Mouse (Mus musculus) gastrocnemius, adult 8-10 months (tissue): ENCODE data around the gene Hadha. TPM values are rescaled to one million over a fixed set of nuclear protein-coding genes. Genes with fewer than 3 reads are reported as not detected.

Experiments
- DNase-seq, 2 experiments: peaks; one replicate each; pipeline ENCODE4 v3.0.0; 2022; ENCODE audit warnings: low spot score in 2 of 2
- total RNA-seq, 4 experiments: library from RNA; stranded (reverse); gene quantifications; 2 replicates each; pipeline ENCODE4 v1.2.4; 2022

The Hadha gene
- total RNA-seq: 100 to 1,000 TPM; 282 to 349 (median 303) TPM

DNA sequence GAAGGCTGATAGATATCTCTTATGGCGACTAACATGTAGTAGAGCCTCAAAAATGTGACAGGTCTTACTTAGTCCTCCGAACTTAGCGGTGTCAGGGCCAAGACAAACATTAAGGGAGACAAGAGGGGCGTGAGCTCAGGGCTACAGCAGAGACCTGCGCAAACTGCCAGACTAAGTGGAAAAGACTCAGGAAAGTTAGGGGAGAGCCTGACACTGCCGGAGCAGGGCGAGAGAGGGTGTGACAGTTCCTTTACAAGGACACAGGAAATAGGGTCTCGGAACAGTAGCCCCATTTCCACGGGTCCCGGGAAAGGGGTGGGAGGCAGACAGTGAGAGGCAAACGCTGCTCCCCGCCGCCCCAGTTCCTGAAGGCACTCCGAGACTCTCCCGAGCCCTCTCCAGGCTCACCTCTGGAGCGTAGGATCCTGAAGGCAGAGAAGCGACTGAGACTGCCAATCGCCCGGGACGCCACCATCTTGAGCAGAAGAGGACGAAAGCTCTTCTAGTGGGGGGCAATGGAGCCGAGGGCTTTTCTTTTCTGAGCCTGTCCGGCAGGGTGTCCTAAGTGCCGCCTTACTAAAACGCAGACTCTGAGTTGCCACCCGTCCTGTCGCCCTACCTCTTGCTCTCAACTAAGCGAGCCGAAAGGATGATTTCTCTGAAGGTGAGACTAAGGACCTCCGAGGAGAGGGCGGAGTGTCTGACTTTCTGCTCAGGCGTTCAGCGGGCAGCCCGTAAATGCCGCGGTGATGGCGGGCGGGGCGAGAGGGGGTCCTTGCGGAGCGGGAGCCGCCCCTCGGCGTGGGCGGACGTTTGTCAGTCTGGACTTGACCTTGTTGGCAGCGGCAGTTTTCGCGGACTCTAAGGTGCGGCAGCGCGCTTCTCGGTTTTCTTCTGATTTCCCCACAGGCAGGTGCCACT, at the start of gene Hadha, which contains the start of gene Hadhb:
Gene Hadha (minus strand): TSS at position 689 of the 921 bp plus-strand sequence.
Gene Hadhb (plus strand): TSS at position 775 of the 921 bp plus-strand sequence.
- DNase-seq: peak; percentile 92 to 93

DNA sequence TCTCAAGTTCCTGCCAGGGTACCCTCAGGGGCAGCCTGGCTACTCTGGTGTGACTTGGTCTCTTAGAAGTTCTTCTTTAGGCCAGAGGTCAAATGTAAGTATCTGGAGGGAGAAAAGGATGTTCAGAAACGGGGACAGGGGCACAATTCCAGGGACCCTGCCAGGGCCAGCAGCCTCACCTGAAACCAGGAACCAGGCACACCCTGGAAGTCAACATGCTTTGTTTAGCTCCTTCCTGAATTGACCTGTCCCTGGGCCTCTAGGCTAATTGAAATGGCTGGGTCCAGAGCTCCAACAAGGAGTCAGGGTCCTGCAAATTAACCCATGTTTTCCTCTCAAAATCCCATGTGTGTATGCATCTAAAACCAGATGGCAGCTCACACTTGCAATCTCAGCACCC, 49.5 kb upstream of the Hadha start:
- no peak for DNase-seq

DNA sequence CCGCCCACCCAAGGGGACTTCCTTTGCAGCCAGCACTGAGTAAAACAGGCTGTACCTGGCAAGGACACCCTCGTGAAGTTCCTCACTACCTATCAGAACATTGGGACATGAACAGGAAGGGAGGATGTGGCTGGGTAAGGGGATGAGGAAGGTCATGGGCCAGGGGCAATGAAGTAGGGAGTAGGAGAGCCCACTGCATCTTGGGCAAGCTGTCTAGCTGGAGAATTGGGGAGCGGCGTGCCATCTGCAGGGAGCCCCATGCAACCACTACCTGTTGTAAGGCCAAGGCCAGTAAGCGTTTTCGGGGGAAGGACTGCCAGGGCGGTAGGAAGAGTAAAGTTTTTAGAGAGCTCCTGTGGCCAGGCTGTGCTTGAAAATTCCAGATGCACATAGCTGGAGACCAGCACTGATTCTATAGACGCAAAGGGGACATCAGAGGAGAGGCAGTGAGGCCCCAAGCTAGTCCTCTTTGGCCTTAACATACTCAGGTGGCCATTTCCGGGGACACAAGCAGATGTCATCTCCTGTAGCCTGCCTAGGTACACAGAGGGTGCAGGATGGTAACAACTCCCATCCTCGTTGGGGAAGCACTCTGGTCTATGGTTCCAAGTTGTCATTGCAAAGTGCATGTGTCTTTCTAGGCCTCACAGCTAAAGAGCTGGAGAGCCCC, 48.4 kb upstream of the Hadha start:
- DNase-seq: no peak

DNA sequence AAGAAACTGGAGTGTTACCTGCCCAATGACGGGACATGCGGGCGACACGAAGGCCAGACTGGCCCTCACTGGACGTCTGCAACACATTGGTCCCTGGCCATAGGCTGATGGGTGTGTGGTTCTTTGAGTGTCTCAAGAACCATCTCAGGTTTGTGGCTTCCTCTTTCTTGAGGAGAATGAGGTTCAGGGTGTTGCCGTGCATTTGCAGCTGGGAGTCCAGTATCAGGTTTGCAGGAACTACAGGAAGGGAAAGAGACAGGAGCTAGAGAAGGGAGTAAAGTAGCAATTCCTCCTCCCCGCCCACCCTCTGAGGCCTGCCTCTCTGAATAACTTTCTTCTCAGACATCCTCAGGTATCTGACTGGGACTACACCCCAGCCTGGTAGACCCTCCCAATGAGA, 47.3 kb upstream of the Hadha start:
- DNase-seq: no peak

DNA sequence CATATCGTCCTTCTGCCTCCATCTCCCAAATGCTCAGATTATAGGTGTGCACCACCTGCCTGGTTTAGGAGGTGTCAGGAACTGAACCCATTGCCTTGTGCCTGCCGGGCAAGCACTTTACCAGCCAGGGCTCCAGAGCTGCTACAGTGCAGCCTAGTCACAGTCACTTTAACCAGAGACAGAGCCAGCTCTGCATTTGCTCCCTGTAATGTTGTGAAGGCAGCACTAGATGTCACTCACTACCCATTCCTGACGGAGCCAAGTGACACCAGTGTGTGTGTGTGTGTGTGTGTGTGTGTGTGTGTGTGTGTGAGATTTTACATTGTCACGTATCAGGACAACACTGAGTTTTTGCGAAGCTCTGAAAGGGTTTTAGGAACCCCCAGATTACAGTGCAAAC, 46.6 kb upstream of the Hadha start:
- DNase-seq: no peak

DNA sequence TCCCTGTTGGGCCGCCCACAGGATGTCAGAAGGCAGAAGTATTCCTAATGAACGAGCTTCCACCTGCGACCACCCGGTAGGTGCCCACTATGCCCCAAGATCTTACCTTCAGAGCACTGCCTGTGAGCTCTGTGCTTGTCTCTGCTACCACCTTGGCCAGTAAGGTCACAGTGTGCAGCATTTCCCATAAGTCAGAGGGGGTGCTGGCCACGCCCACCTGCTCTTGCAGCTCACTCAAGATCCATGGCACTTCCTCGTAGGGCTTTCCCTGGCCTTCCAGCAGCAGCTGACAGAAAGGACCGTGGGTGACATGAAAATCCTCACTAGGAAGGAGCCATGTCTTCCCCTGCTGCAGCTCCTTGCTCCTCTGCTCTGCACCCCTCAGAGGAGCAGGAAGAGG, 43.3 kb upstream of the Hadha start:
- DNase-seq: no peak

- DNase-seq: no peak
These were observed 40.4 kb upstream of the Hadha start for GRCm38 (mm10) chr5:30195340-30195739.

DNA sequence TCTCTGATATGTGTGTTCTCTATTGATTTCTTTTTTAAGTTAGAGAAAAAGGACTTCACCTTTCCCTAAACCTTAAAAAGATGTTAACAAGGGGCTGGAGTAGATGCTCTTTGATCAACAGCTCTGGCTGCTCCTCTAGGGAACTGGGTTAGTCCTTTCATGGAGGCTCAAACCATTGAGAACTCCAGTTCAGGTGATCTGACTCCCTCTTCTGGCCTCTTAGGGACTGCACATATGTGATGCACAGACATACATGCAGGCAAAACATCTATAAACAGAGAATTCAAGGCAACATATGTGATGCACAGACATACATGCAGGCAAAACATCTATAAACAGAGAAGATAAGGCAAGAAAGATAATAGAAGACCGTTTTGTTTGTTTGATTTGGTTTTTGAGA, 37.5 kb upstream of the Hadha start:
- DNase-seq: no peak

DNA sequence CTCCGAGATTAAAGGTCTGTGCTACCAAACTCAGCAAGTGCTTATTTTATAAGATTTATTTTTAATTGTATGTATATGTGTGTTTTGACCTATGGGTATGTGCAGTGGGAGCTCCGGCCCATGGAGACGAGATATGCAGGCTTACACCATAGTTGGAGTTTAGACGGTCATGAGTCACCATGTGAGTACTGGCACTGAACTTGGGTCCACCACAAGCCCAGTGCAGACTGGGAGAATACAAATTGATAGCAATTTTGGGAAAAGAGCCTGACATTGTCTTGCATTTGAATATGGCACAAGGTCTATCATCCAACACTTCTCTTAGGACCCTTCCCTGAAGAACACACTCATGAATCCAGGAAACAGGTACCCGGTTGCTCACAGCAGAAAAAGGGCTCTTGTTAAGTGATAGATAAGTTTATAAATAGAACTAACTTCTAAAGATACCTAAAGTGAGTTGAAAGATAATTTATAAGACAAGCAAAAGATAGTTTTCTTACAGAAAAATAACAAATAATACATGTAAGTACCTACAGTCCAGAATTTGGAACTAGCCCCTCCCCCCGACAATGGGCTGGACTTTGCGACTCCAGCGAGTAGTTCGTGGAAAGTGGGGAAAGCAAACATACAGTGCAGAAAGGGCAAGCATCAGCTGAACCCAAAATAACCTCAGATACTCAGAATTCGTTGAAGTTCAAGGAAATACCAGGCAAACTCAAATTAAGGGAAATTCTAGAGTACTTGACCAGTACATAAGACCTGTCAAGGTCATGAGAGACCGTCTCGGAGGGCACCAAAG, 32.9 kb upstream of the Hadha start:
- DNase-seq: no peak

DNA sequence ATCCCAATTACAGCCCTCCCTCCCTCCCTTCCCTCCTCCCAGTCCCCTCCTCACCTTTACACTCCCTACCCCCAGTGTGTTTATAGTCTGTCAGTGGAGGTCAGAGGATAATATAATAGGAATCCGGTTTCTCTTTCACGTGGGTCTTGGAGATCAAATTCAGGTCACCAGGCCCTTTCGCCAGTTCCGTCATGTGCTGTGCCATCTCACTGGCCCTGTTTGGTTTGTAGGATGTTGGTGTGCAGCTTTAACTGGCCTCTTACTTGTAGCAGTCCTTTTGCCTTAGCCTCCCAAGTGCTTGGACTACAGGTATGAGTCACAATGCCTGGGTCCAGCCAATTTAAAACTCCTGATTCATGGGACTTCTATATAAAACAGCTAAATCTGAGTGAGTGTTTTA, 20.8 kb upstream of the Hadha start:
- no peak for DNase-seq

GRCm38 (mm10) chr5:30172931-30173692, 18.1 kb upstream of the Hadha start:
- DNase-seq: no peak

GRCm38 (mm10) chr5:30172115-30172514, 17.2 kb upstream of the Hadha start:
- no peak for DNase-seq

GRCm38 (mm10) chr5:30170303-30170940, 15.5 kb upstream of the Hadha start:
- DNase-seq: no peak

- no peak for DNase-seq
These were observed 10.4 kb upstream of the Hadha start for GRCm38 (mm10) chr5:30165234-30165946.

- DNase-seq: no peak
These were observed 7.4 kb upstream of the Hadha start for GRCm38 (mm10) chr5:30162339-30162738.

DNA sequence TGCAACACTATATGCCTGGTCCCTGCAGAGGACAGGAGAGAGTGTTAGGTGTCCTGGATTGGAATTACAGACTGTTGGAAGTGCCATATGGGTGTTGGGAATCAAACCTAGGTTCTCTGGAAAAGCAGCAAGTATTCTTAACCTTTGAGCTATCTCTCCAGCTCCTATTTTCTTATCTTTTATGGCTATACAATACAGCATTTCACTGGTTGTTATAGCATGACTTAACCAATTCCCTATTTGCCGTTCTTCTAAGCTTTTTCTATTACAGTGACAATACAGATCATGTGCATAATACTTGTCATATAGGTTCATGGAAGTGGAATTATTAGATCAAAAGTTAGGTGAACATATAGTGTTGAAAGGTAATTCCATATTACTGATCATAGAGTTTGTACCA, 6.9 kb upstream of the Hadha start:
- no peak for DNase-seq

- DNase-seq: peak; percentile 36 to 56
These were observed 4.6 kb upstream of the Hadha start for GRCm38 (mm10) chr5:30159601-30160000.

DNA sequence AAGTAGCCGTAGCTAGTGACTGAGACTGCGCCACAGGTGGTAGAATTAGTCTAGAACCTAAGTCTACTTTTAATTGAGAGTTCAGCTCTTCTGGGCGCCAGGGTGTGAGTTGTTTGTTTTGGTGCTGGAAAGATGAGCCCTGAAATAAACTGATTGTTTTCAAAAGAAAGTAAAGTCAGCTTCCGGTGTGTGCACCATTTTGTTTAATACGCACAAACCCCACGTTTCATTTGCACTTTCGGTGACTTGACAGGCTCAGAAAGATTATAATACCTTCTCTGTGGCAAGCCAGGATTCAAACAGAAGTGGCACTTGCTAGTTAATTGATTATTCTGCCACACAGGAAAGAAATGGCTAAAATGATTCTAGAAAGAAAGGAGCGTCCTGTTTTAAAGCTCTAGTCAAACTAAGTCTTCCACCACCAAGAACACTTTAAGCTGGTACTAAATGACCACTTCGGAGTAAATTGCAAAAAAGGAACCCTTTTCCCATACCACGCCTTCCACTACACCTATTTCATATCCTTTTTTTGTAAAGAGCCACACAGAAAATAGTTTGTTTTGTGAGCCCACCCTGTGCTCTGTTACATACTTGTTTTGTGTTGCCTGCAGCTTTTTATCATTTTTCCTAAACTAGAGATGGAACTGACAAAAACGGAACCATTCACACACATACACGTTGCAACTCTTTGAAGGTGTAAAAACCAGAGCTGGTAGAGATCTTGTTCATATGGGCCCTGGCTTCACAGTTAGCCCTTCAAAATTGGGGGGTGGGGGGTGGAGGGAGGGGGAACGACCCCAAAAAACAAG, 1.1 kb upstream of the Hadha start:
- DNase-seq: no peak

DNA sequence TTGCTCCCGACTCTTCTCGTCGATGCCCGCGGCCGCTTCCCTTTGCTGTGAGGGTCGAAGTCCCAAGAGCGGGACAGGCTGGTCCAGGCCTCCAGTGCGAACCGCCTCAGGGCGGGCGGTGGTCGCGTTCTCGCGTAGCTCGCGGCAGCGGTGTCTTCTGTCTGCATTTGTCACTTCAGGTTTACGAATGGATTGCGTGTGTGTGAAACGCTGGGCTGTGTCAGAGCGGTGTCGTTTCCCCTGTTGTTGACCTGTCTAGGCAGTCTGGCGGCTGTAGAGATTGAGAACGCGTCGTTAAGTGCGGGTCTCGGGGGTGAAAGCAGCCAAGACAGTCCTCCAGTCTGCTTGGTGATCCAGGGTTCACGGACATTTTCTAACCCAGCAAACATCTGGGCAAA, 432 bp upstream of the Hadha start:
- no peak for DNase-seq
